Mouse (Mus musculus) stomach, postnatal 0 days (tissue): ENCODE measurements at regions not wholly inside any gene's neighbourhood (a gene's known extent, or its start where the extent isn't known, plus 50 kb on each side); places are given as distances from the start of the nearest gene placed in this dataset.

ENCODE experiments used
- CTCF ChIP-seq: IDR thresholded peaks from 2 replicates; pipeline ENCODE4 v1.5.1; 2016; ENCODE audit warnings: antibody characterized with exemption, low read depth, mild to moderate bottlenecking, moderate library complexity
- EP300 ChIP-seq: optimal IDR thresholded peaks from 2 replicates; pipeline ENCODE3; 2016; ENCODE audit warnings: antibody characterized with exemption

GRCm38 (mm10) chr12:7403800-7404199 lies 573.6 kb upstream of the Apob start:
- TF ChIP-seq EP300 (no peak), CTCF (no peak)
